Mouse (Mus musculus) ES-Bruce4 (cell line): ENCODE measurements around the gene Ifih1.

Experiments
- CTCF ChIP-seq: IDR thresholded peaks from one replicate; pipeline ENCODE4 v1.8.1; 2011; ENCODE audit warnings: low read depth, low read length
- EP300 ChIP-seq: IDR thresholded peaks from 2 replicates; pipeline ENCODE4 v1.6.1; 2011; ENCODE audit warnings: low read depth, low read length; ENCODE audit not compliant: insufficient read depth
- POLR2A ChIP-seq: IDR thresholded peaks from one replicate; pipeline ENCODE4 v1.8.1; 2011; ENCODE audit warnings: low read length; ENCODE audit not compliant: insufficient read depth

DNA sequence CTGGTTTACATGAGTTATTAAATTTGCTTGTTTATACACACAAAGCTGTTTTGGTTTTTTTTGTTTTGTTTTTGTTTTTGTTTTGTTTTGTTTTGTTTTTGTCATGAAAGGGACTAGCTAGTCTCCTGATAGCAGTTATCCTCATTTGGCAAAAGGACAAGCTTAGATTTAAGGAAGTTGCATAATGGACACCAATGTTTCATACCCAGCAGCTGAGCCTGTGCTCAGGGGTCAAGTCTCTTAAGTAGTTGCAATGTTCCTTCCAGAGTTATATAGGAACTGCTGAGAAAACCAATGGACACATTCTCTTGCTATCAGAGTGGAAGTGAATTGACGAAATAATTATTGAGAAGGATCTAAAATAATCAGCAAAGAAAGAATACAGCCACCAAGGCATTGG lies 10.0 kb upstream of the Ifih1 start:
- TF ChIP-seq EP300 (no peak), CTCF (no peak), POLR2A (no peak)
